Mouse (Mus musculus) testis, postnatal 10 days (tissue): ENCODE data around the gene Ppp1r12b.

ENCODE experiments used
- DNase-seq: peaks from one replicate; pipeline ENCODE4 v3.0.0; 2021; ENCODE audit warnings: low spot score

Ppp1r12b gene

DNA sequence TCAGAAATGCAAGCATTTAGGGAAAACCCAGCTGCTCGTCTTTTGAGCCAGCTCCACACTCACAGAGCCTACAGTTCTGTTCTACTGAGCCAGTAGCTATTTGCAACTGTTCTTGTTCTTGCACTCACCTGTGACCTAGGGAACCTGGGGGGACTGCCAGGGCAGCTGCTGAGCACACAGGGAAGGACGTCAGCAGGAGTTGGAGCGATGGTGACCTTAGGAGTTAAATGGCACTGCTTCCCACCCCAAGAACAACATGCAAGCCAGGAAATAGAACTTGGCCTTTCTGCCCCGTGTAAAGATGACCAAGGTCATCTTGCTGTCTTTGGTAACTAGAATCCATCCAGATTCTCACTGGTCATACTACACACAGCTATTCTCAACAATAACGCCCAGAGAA is 195.1 kb downstream of the Ppp1r12b start:
- DNase-seq: no peak

- no peak for DNase-seq
Measured at GRCm38 (mm10) chr1:134759133-134759532, 196.6 kb downstream of the Ppp1r12b start.

DNA sequence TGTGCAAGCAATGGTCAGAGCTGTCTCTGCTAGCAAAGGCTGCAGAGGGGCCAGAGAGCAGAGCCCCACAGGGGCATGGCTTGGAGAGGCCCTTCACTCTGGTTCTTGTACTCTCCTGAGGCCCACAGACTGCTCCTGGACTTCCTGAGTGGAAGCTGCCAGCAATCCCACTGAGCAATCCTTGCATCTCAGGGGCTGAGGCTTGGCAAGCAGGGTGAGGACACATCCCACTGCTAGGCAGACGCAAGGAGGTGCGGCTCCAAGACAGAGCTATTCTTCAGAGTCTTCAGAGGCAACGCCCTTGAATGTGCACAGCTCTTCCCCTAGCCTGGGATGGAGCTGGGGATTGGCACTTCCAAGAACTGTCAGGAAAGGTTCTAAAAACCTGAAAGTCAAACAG is 198.5 kb downstream of the Ppp1r12b start:
- DNase-seq: no peak

- DNase-seq: no peak
Measured at GRCm38 (mm10) chr1:134756190-134756873, 199.4 kb downstream of the Ppp1r12b start.

- no peak for DNase-seq
Measured at GRCm38 (mm10) chr1:134755548-134756189, 200.1 kb downstream of the Ppp1r12b start.

DNA sequence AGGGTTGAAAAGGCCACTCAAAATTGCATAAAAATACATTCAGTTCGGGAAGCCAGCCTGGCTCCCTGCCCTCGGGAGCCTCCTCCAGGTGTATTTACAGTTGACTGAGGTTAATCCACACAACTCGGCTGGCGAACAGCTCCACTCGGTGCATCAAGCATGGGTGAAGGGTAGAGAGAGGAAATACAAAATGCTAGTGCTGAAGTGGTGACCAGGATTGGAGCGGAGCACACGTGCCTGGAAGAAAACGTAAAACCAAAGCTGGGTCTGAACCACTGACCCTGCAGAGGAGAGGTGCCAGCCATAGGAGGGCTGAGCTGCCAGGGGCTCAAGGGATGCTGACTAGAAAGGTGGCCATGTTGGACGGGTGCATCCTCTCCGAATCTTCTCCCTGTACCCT is 200.9 kb downstream of the Ppp1r12b start:
- DNase-seq: no peak

DNA sequence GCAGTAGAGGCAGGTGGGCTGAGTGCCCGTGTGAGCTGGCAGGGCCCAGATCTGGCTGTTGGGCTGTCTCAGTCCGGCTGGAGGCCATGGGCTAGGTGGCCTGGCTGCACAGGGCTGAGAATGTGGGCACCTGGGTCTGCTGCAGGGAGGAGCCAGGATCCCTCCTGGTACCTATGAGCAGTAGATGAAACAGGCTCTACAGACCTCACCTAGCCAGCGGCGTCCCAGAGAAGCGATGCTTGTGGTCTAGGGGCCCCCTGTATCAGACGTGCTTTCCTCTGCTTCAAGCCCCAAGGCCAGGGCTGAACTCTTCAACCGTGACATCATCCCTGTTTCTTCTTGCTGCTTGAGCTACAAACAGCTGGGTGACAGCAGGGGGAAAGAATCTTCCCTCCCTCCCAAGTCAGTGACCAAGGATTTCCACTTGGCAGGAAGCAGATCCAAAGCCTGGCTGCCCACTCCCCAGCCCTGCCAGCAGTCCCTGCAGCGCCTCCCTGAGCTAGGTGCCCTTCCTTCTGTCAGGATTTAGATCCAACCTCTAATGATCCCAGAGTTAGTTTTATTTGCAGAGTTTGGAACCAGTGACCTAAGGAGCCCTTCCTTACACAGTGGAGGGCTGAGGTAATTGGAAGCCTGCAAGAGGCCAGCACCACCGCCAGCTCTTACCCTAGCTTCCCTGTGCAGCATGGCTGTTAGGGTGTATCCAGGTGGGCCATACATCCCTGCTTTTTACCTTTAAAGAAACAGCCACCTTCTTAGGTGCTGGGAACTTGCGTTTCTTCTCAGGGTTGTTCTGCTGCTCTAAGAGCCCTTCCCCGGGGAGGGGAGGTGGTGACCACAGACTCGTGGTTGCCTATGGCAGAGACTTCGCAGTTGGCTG is 201.8 kb downstream of the Ppp1r12b start:
- no peak for DNase-seq

- no peak for DNase-seq
Measured at GRCm38 (mm10) chr1:134752447-134752846, 203.3 kb downstream of the Ppp1r12b start.

DNA sequence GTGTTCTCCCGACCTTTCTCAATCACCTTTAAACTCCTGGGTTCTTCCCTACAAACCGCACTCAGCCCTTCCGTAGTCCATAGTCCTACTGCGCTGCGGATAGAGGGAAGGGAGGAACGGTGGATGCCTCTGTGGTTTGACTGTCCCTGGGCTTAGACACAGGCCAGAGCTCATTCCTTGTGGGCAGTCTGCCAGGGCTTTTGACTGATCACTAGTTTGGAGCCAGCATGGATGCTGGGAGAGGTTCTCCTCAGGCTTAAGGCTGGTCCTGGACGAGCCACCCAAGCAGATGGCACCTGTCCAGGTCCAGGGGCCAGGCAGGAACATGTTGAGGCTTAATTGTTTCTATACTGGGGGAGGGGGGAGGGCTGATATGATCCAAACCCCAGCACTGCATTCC is 205.9 kb downstream of the Ppp1r12b start:
- peak; percentile 83 for DNase-seq

DNA sequence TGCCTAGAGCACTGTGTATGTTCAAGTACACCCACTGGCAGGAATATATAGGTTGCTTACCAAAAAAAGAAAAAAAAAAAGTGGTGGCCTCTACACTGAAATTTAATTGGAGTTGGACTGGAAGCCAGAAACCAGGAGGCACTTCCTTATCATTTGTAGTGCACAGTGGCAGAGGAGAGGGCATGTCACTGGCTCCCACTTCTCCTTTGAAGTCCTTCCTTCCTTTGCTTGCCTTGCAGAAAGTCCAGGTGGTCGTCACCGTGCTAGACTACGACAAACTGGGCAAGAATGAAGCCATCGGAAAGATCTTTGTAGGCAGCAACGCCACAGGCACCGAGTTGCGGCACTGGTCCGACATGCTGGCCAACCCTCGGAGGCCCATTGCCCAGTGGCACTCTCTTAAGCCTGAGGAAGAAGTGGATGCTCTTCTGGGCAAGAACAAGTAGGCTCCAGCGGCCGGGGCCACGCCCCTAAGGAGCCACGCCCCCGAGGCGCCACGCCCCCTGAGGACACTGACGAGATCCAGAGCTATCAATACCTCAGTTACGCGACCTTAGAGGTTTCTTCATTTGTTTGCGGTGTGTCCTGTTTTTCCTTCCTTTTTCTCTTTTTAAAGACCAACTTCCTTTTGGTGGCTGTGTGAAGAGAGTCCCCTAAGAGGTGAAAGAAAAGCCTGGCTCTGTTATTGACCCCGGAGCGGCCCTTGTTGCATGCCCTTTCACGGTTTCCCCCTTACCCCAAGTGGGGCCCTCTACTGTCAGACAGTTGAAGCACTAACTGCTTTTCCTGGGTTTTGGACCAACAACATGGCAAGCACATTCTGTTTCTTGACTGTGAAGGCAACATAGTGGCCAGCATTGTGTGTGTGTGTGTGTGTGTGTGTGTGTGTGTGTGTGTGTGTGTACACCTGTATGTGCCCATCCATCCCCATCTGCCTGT is 208.2 kb downstream of the Ppp1r12b start:
- DNase-seq: peak; percentile 80

DNA sequence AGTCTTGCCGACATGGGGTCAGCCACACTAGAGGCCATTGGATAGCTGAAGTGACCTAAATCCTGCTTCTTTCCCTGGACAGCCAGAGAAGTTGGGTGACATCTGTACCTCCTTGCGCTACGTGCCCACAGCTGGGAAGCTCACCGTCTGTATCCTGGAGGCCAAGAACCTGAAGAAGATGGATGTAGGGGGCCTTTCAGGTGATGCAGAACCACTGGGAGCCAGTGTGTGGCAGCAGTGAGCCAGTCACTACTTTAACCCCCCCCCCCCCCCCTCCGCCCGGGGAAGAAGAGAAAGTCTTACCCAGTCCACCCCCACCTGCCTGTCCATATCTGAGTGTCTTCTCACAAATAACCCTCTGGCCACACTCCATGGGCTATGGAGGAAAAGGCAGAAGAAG is 210.1 kb downstream of the Ppp1r12b start:
- peak; percentile 81 for DNase-seq

DNA sequence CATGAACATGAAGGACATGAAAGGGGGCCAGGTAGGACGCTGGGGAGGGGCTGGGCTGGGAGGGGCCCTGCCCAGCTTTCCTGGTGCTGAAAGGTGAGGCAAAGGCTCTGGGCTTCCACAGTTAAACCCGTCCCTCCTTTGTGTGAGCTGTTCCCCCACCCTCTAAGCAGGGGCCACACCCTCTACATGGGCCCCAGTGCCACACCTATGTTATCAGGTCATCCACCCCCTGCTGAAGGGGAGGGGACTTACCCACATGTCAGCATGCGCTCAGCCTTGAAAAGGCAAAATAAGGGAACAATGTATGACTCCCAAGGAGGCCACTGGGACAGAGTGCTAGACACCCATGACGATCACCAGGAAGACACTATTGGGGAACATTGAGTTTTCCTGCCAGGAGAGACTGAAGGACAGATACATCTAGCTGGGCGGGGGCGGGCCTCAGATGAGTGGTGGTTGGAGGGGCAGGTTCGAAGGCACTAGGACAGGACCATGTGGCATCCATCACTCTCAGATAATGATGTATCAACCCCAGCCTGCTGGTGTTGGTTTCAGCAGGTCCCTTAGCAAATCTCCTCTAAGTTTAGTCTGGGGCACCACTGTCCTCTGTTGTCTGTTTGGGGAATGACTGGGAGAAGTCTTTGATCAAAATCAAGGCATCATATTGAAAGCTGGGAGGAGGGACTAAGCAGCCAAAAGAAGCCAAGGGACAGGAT is 213.6 kb downstream of the Ppp1r12b start:
- DNase-seq: no peak

- peak; percentile 87 for DNase-seq
Measured at GRCm38 (mm10) chr1:134741433-134741832, 214.3 kb downstream of the Ppp1r12b start.

DNA sequence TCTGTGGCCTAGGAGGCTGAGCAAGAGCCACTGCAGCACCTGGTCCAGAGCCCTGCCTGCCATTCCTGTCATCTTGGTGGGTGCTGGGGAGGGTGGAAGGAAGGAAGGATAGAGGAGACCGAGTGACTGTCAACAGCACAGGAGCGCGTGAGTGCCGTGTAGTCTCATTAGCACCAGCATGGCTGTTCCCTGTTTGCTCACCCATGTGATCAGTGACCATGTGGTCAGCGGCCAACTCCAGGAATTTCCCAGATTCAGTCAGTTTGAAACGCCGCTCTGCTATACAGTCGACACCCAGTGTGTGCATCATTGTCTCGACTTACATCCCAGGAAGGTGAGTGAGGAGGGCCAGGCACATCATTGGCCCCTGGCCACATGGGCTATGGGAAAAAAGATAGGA is 218.3 kb downstream of the Ppp1r12b start:
- DNase-seq: no peak

- DNase-seq: no peak
Measured at GRCm38 (mm10) chr1:134733659-134734058, 222.1 kb downstream of the Ppp1r12b start.

DNA sequence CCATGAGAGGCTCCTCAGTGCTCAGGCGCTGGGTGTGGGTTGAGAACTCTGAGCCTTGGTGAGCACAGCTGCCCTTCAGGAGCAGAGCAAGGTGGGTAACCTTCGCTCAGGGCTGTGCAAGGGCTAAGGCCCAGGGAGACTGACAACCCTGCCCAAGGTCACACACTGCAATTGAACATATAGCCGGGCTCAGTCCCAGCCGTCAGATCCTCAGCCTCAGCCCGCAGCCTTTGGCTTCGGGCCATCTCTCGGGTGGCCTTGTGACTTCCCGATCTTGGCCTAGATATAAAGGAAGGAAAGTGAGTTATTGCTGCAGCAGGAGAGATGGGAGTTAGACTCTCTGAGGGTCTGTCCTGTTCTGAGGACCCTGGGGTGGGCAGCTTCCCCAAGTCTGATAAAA is 228.5 kb downstream of the Ppp1r12b start:
- no peak for DNase-seq

- no peak for DNase-seq
Measured at GRCm38 (mm10) chr1:134726480-134726879, 229.3 kb downstream of the Ppp1r12b start.

DNA sequence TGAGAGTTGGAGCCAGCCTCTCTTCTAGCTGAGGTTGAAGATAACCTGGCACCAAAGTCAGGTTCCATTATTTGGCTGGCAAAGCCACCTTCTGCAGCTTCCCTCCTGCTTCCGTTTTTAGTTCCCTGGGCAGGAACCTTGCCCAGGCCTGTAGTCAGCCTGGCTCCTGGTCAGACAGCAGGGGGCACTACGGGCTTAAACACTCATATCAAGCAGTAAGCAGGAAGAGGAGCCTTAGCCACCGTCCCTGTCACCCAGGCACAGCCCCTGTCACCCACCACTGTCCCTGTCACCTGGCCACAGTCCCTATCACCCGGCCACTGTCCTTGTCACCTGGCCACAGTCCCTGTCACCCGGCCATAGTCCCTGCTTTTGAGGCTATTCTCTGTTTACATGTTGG is 230.5 kb downstream of the Ppp1r12b start:
- peak; percentile 80 for DNase-seq

- DNase-seq: no peak
Measured at GRCm38 (mm10) chr1:134722891-134723290, 232.9 kb downstream of the Ppp1r12b start.

GRCm38 (mm10) chr1:134721486-134721885 is 234.3 kb downstream of the Ppp1r12b start:
- DNase-seq: no peak

GRCm38 (mm10) chr1:134719718-134720304 is 235.9 kb downstream of the Ppp1r12b start:
- peak; percentile 52 for DNase-seq
